ENCODE assay signal across 11 mouse cellular contexts in the genomic region with DNA sequence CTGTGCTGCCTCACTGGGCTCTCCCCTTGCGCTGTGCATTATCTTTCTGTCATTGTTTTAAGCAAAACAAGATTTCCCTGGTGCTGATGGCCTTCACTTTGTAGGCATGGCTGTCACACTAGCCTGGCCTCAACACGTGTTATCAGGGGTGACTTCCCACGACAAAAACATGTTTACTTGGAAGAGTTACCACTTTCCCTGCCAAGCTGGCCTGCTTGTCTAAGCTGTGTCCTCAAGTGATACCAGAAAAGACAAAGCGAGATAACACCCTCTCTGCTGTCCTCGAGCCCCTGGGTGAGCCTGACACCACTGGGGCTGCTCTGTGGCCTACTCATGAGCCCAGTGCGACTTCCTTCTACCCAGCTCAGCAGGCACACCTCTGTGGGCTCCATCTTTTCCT.
DNase-seq lines count a peak whose midpoint lies in the region; ATAC-seq and TF ChIP-seq lines count a peak whose summit lies in the region.
"Had no signal": no experiment of that assay in that cellular context is flagged by ENCODE, and none has a peak within 500 bp of the region (broad histone marks: within the 10 kb centered on the region; RNA-seq: fewer than 3 reads in every experiment).

No protein-coding gene starts in this region.

- no peak for DNase-seq in thymus, adult 2 months
- no peak for DNase-seq in thymus, postnatal 4 days
- no peak for DNase-seq in retina, embryonic 14.5 days (ENCODE audit: low spot score)
- DNase-seq in gastrocnemius, postnatal 4 days (ENCODE audit: low spot score in 2 of 2) = no peak
- DNase-seq in thymus, postnatal 0 days (ENCODE audit: low spot score) = no peak
- DNase-seq: cerebellum, postnatal 14 days; kidney, adult 2 months; layer of hippocampus, adult 9-11 months had no signal

- H3K4me1 ChIP-seq in thymus, adult 2 months (replicated peaks; ENCODE audit: control insufficient read depth, insufficient read depth, low read length) = peaks cover 38% of the 10 kb centered on the region
- H3K4me1 ChIP-seq in heart, embryonic 12.5 days (replicated peaks) = peaks cover 37% of the 10 kb centered on the region
- H3K4me1 ChIP-seq in liver, embryonic 12.5 days = peaks cover 53% of the 10 kb centered on the region
- H3K4me1 ChIP-seq: limb, embryonic 15.5 days had no signal

- TF ChIP-seq POLR2A in thymus, adult 2 months (IDR thresholded peaks at IDR 0.05; ENCODE audit: control insufficient read depth, extremely low read depth, insufficient read depth, low read length, poor library complexity) = no peak

- H3K27ac ChIP-seq in thymus, adult 2 months (ENCODE audit: control insufficient read depth, insufficient read depth, low read length) = peak overlapping the region; percentile 80
- H3K27ac ChIP-seq in heart, embryonic 12.5 days (ENCODE audit: poor library complexity, severe bottlenecking) = no peak overlapping the region
- peak overlapping the region; percentile 69; the same call in 1 of the 2 replicates for H3K27ac ChIP-seq in liver, embryonic 12.5 days
- H3K27ac ChIP-seq: limb, embryonic 15.5 days had no signal

- H3K36me3 ChIP-seq in thymus, adult 2 months (ENCODE audit: control insufficient read depth, insufficient read depth, low read length) = peaks cover 85% of the 10 kb centered on the region
- peaks cover 34% of the 10 kb centered on the region for H3K36me3 ChIP-seq in heart, embryonic 12.5 days
- peaks cover 75% of the 10 kb centered on the region for H3K36me3 ChIP-seq in liver, embryonic 12.5 days

- WGBS in thymus, adult 2 months = 79% methylated on average over 6 of the region's 6 CpGs
- 14% methylated on average over 6 of the region's 6 CpGs for WGBS in heart, embryonic 12.5 days
- 18% methylated on average over 6 of the region's 6 CpGs for WGBS in liver, embryonic 12.5 days (ENCODE audit: insufficient replicate concordance)

- H3K9me3 ChIP-seq in heart, embryonic 12.5 days (replicated peaks) = no peaks in the 10 kb centered on the region
- no peaks in the 10 kb centered on the region for H3K9me3 ChIP-seq in liver, embryonic 12.5 days (replicated peaks)
- H3K9me3 ChIP-seq: limb, embryonic 15.5 days had no signal

- no peaks in the 10 kb centered on the region for H3K27me3 ChIP-seq in thymus, adult 2 months (ENCODE audit: control insufficient read depth, insufficient read depth, low read length)
- no peaks in the 10 kb centered on the region for H3K27me3 ChIP-seq in heart, embryonic 12.5 days (replicated peaks)
- H3K27me3 ChIP-seq in liver, embryonic 12.5 days (replicated peaks) = no peaks in the 10 kb centered on the region
- H3K27me3 ChIP-seq: limb, embryonic 15.5 days had no signal

- no peak overlapping the region for H3K4me3 ChIP-seq in thymus, adult 2 months (ENCODE audit: control insufficient read depth, insufficient read depth, low read length)
- no peak overlapping the region for H3K4me3 ChIP-seq in heart, embryonic 12.5 days
- no peak overlapping the region for H3K4me3 ChIP-seq in liver, embryonic 12.5 days
- H3K4me3 ChIP-seq: limb, embryonic 15.5 days had no signal

- no peak for TF ChIP-seq CTCF in thymus, adult 2 months (IDR thresholded peaks at IDR 0.05; ENCODE audit: borderline replicate concordance, control insufficient read depth, extremely low read depth, insufficient read depth, low read length, poor library complexity)

- no peak overlapping the region for H3K9ac ChIP-seq in heart, embryonic 12.5 days
- H3K9ac ChIP-seq in liver, embryonic 12.5 days = peak overlapping the region; percentile 2; the same call in 1 of the 2 replicates
- H3K9ac ChIP-seq: limb, embryonic 15.5 days had no signal

- no peak overlapping the region for H3K4me2 ChIP-seq in heart, embryonic 12.5 days
- peak overlapping the region; percentile 8 for H3K4me2 ChIP-seq in liver, embryonic 12.5 days
- H3K4me2 ChIP-seq: limb, embryonic 15.5 days had no signal

- peak; percentile 69 for ATAC-seq in heart, embryonic 12.5 days (ENCODE audit: insufficient number of reproducible peaks, low FRiP score)
- ATAC-seq in liver, embryonic 12.5 days = peak; percentile 91
